12 mouse cellular contexts compared by ENCODE assay signal in the genomic region with DNA sequence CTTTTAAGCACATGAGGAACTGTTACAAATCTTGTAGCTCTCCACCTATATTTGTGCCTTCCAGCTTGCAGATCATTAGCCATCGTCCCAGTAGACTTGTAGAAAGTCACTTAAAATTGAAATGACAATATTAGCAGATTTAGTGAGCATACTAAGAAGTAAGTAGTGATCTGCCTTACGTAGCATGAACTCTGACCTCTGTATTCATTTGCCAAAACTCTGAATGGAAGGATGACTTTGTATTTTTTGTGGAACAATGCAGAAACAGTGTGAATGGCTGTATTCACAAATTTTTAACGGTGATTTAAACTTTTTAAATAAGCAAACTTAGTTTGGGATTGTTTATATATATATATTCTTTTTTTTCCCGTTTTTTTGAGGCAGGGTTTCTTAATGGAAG. TPM values are rescaled to one million over a fixed set of nuclear protein-coding genes. Genes with fewer than 3 reads are reported as not detected.
DNase-seq lines count a peak whose midpoint lies in the region; ATAC-seq and TF ChIP-seq lines count a peak whose summit lies in the region.
"Had no signal": no experiment of that assay in that cellular context is flagged by ENCODE, and none has a peak within 500 bp of the region (broad histone marks: within the 10 kb centered on the region; RNA-seq: fewer than 3 reads in every experiment).

No protein-coding gene starts in this region.

- peak overlapping the region; percentile 20; the same call in 1 of the 2 replicates for H3K9ac ChIP-seq in forebrain, embryonic 15.5 days (replicated peaks)
- peak overlapping the region; percentile 67 for H3K9ac ChIP-seq in liver, embryonic 13.5 days

- intact Hi-C loops in gastrocnemius, adult 2 months (cut with DNase I), result loop anchor here (5.0 kb wide), 2 partner anchors 47 to 137 kb away; partner anchors contain the start of gene Gm43552
- intact Hi-C loops in left cerebral cortex, postnatal 14 days (cut with DNase I), result no loop called here

- peak overlapping the region; percentile 38 for H3K4me2 ChIP-seq in forebrain, embryonic 15.5 days (replicated peaks)
- peak overlapping the region; percentile 66 for H3K4me2 ChIP-seq in liver, embryonic 13.5 days

- H3K27me3 ChIP-seq in forebrain, embryonic 15.5 days, result no peaks in the 10 kb centered on the region
- no peaks in the 10 kb centered on the region for H3K27me3 ChIP-seq in liver, embryonic 13.5 days

- peak overlapping the region; percentile 99; the same call in 1 of the 2 replicates for H3K27ac ChIP-seq in gastrocnemius, adult 2 months
- H3K27ac ChIP-seq in forebrain, embryonic 15.5 days (replicated peaks), result no peak overlapping the region
- no peak overlapping the region for H3K27ac ChIP-seq in liver, embryonic 13.5 days

- ATAC-seq in forebrain, embryonic 15.5 days (replicated peaks), result no peak
- ATAC-seq in liver, embryonic 13.5 days (ENCODE audit: low read depth), result no peak

- 11% methylated on average over 4 of the region's 4 CpGs for WGBS in forebrain, embryonic 15.5 days
- WGBS in liver, embryonic 13.5 days (ENCODE audit: insufficient replicate concordance), result 36% methylated on average over 4 of the region's 4 CpGs

- H3K4me1 ChIP-seq in forebrain, embryonic 15.5 days, result peaks cover 21% of the 10 kb centered on the region
- H3K4me1 ChIP-seq in liver, embryonic 13.5 days (replicated peaks), result peaks cover 58% of the 10 kb centered on the region

- no peaks in the 10 kb centered on the region for H3K36me3 ChIP-seq in forebrain, embryonic 15.5 days
- peaks cover 15% of the 10 kb centered on the region; the same call in 1 of the 2 replicates for H3K36me3 ChIP-seq in liver, embryonic 13.5 days

- H3K4me3 ChIP-seq in gastrocnemius, adult 2 months, result peak overlapping the region; percentile 98
- H3K4me3 ChIP-seq in forebrain, embryonic 15.5 days, result peak overlapping the region; percentile 25
- H3K4me3 ChIP-seq in liver, embryonic 13.5 days (replicated peaks), result peak overlapping the region; percentile 50

- H3K9me3 ChIP-seq in forebrain, embryonic 15.5 days, result no peaks in the 10 kb centered on the region
- no peaks in the 10 kb centered on the region for H3K9me3 ChIP-seq in liver, embryonic 13.5 days (replicated peaks)

- no peak for DNase-seq in gastrocnemius, adult 2 months
- no peak for DNase-seq in gastrocnemius, postnatal 4 days (ENCODE audit: low spot score in 2 of 2)
- DNase-seq in A20 (ENCODE audit: low read depth, low spot score), result peak; percentile 24
- no peak for DNase-seq in liver, embryonic 13.5 days
- DNase-seq in adrenal gland, adult 18-20 months (ENCODE audit: low spot score in 2 of 2), result no peak
- no peak for DNase-seq in left cerebral cortex, postnatal 14 days (ENCODE audit: low spot score in 2 of 2)
- no peak for DNase-seq in ovary, postnatal 14 days (ENCODE audit: low spot score)
- DNase-seq: B cell, adult 2 months; cerebellum, adult 9-10 months had no signal

- TF ChIP-seq CTCF in gastrocnemius, adult 2 months (IDR thresholded peaks at IDR 0.05), result no peak

RNA-seq across cellular contexts. Expression of gene Ube2k, which starts 1.8 kb away (rescaled TPM):
- 10 to 100 TPM; 62.1 to 65.9 TPM for total RNA-seq in gastrocnemius, adult 2 months (2021)
- total RNA-seq in gastrocnemius, postnatal 4 days (2021), result 10 to 100 TPM; 77.9 to 88.6 TPM
- 195 and 199 TPM in 2 replicates for polyA plus RNA-seq in forebrain, embryonic 15.5 days (2015; fragmentation: Nextera tagmentation; extraction: Ambion mirVana)
- 116 and 132 TPM in 2 replicates for polyA plus RNA-seq in liver, embryonic 13.5 days (2015; fragmentation: Nextera tagmentation; extraction: Ambion mirVana)
- 100 to 1,000 TPM in 1 of 2 experiments, 10 to 100 TPM in 1; 92.4 to 105 TPM for total RNA-seq in adrenal gland, adult 18-20 months (2021)
- total RNA-seq in left cerebral cortex, postnatal 14 days (2021), result 100 to 1,000 TPM; 122 to 132 TPM

RNA-seq across cellular contexts. Expression of gene Smim14, which starts 1.8 kb away (rescaled TPM):
- 10 to 100 TPM; 39.2 to 41.7 TPM for total RNA-seq in gastrocnemius, adult 2 months (2021)
- 10 to 100 TPM; 63.6 to 70.2 TPM for total RNA-seq in gastrocnemius, postnatal 4 days (2021)
- polyA plus RNA-seq in forebrain, embryonic 15.5 days (2015; fragmentation: Nextera tagmentation; extraction: Ambion mirVana), result 190 and 195 TPM in 2 replicates
- 34.9 and 39.6 TPM in 2 replicates for polyA plus RNA-seq in liver, embryonic 13.5 days (2015; fragmentation: Nextera tagmentation; extraction: Ambion mirVana)
- total RNA-seq in adrenal gland, adult 18-20 months (2021), result 100 to 1,000 TPM; 166 to 180 TPM
- 100 to 1,000 TPM; 147 to 161 TPM for total RNA-seq in left cerebral cortex, postnatal 14 days (2021)

RNA-seq across cellular contexts. Expression of gene Gm43552, which starts 46.2 kb away (rescaled TPM):
- not detected for total RNA-seq in gastrocnemius, adult 2 months (2021)
- 1 to 10 TPM in 1 of 2 experiments, not detected in 1; 3.0 TPM for total RNA-seq in gastrocnemius, postnatal 4 days (2021)
- not detected in 2 replicates for polyA plus RNA-seq in forebrain, embryonic 15.5 days (2015; fragmentation: Nextera tagmentation; extraction: Ambion mirVana)
- 1.0 TPM in 1 of 2 replicates, not detected in the other for polyA plus RNA-seq in liver, embryonic 13.5 days (2015; fragmentation: Nextera tagmentation; extraction: Ambion mirVana)
- 1 to 10 TPM in 1 of 2 experiments, not detected in 1; 1.2 TPM for total RNA-seq in adrenal gland, adult 18-20 months (2021)
- total RNA-seq in left cerebral cortex, postnatal 14 days (2021), result 1 to 10 TPM in 1 of 2 experiments, not detected in 1; 3.4 TPM
- total RNA-seq: left cerebral cortex, postnatal 25 days had no signal
- polyA plus RNA-seq: testis, adult 2 months had no signal

Comparison
In these comparisons a context has a peak if more than half of its experiments do, and no peak if none do; other contexts are left out.
1. H3K4me3 ChIP-seq: peak in every context shown above with its lines; median percentile 98 in gastrocnemius, adult 2 months; 50 in liver, embryonic 13.5 days; 25 in forebrain, embryonic 15.5 days.